Mouse (Mus musculus): ENCODE measurements around the gene Foxm1. TPM values are rescaled to one million over a fixed set of nuclear protein-coding genes. Genes with fewer than 3 reads are reported as not detected.
"Not testable (repeated sequence)": the region's sequence is repeated elsewhere in the genome, so short reads cannot be mapped to it uniquely, and the experiment has no call there.

The Foxm1 gene
- total RNA-seq, 2 experiments from 2014 or later: 2.0 to 2.1 TPM

GRCm38 (mm10) chr6:128366466-128366865 lies 3.7 kb downstream of the Foxm1 start:
- intact Hi-C loops (cut with DNase I): no loop called here
- DNase-seq (ENCODE audit: low spot score in 2 of 2): no peak

- intact Hi-C loops (cut with DNase I): no loop called here
- no peak for DNase-seq (ENCODE audit: low spot score in 2 of 2)
These were observed 7.3 kb downstream of the Foxm1 start for GRCm38 (mm10) chr6:128370040-128370439.

GRCm38 (mm10) chr6:128375192-128375591 lies 12.4 kb downstream of the Foxm1 start, which contains the start of the genes Tex52 and Gm44596:
Gene Tex52, plus strand, starts transcription at chr6:128375456.
Gene Gm44596, plus strand, starts transcription at chr6:128375503.
- DNase-seq (ENCODE audit: low spot score in 2 of 2): peak in 1 of 2 experiments; percentile 29

GRCm38 (mm10) chr6:128376371-128377085 lies 13.8 kb downstream of the Foxm1 start:
- intact Hi-C loops (cut with DNase I): no loop called here
- no peak for DNase-seq (ENCODE audit: low spot score in 2 of 2)

More at GRCm38 (mm10) chr6:128375192-128375591, 12.4 kb downstream of the Foxm1 start, which contains the start of the genes Tex52 and Gm44596:
- intact Hi-C loops (cut with DNase I): no loop called here

- no peak for DNase-seq (ENCODE audit: low spot score in 2 of 2)
These were observed 16.9 kb downstream of the Foxm1 start for GRCm38 (mm10) chr6:128379636-128380035.

GRCm38 (mm10) chr6:128380594-128381167 lies 17.9 kb downstream of the Foxm1 start:
- DNase-seq (ENCODE audit: low spot score in 2 of 2); intact Hi-C loops (cut with DNase I): not testable (repeated sequence)

More at GRCm38 (mm10) chr6:128379636-128380035, 16.9 kb downstream of the Foxm1 start:
- intact Hi-C loops (cut with DNase I): no loop called here

DNA sequence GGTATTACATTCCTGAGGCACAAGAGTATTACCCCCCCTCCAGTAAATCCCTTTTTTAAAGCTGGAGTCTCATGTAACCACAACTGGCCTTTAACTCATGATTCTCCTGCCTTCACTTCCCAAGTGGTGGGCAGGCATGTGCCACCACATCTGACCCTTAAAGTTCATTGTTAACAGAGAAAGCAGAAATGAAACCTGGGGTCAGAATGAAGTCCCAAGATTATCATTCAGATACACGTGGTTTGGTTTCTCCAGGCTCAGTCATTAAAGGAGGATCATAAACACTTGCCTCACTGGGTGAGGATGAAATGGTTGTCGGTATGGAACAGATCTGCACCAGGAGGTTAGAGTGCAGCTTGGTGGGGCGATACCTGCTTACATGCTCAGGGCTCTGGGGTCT lies 18.5 kb downstream of the Foxm1 start:
- intact Hi-C loops (cut with DNase I): no loop called here
- DNase-seq (ENCODE audit: low spot score in 2 of 2): no peak

- intact Hi-C loops (cut with DNase I): no loop called here
- no peak for DNase-seq (ENCODE audit: low spot score in 2 of 2)
These were observed 21.0 kb downstream of the Foxm1 start for GRCm38 (mm10) chr6:128383752-128384151.

- DNase-seq (ENCODE audit: low spot score in 2 of 2): no peak
- intact Hi-C loops (cut with DNase I): no loop called here
These were observed 22.3 kb downstream of the Foxm1 start for GRCm38 (mm10) chr6:128385026-128385425.

DNA sequence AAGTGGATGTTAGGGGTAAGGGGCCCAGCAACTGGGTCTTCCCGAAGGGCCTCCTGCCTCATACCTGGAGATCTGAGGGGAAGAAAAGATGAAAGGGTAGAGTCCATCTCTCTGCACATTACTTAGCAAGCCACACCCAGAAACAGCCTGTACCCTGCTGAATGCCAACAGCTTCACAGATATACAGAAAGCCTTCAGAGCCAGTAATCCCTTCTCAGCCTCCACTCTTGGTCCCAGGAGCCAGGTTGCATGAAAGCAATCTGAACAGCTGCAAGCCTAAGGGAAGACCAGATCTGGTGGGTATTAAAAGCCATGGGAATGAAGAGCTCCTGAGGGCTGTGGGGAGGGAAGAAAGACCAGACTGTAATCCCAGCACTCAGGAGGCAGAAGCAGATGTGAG lies 26.4 kb downstream of the Foxm1 start:
- intact Hi-C loops (cut with DNase I): no loop called here

DNA sequence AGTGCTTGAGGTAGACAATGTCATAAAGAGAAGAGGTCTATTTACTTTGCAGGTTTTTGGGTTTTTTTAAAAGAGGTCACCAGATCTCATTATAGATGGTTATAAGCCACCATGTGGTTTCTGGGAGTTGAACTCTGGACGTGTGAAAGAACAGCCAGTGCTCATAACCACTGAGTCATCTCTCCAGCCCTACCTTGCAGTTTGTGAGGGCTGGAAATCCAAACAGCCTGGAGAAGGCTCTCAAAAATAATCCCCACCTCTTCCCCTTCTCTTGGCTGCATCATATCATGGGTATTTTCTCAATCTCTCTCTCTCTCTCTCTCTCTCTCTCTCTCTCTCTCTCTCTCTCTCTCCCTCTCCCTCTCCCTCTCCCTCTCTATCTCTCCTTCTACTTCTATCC lies 27.9 kb downstream of the Foxm1 start:
- intact Hi-C loops (cut with DNase I): no loop called here
- no peak for DNase-seq (ENCODE audit: low spot score in 2 of 2)

More for the DNA sequence above, 26.4 kb downstream of the Foxm1 start:
- DNase-seq (ENCODE audit: low spot score in 2 of 2): no peak

DNA sequence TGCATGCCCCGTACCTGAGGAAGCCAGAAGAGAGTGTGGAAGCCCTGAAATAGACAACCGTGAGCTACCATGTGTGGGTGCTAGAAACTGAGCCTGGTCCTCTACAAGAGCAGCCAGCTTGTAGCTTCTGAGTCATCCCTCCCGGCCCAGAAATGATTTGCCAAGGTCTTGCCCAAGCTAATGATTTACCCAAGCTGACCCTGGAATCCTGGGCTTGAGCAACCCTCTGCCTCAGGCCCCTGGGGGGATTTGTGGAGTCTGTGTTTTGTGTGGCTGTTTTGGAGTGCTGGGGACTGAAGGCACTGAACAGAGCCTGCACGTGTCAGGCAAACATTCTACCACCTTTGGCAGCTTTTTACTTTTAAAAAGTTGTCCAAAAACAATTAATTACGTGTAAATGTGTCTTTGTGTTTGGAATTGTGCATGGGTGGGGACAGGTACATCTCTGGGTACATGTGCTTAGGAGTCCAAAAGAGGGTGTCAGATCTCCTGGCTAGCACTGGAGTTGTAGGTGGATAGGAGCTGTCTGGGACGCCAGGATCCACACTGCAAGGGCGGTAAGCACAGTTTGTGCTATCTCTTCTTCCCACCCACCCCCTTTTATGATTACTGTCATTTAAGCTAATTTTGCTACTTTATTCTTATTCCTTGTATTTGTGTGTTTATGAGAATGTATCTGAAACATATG lies 35.0 kb downstream of the Foxm1 start:
- intact Hi-C loops (cut with DNase I): no loop called here
- DNase-seq (ENCODE audit: low spot score in 2 of 2): no peak

GRCm38 (mm10) chr6:128398996-128399395 lies 36.2 kb downstream of the Foxm1 start, which contains the start of gene Nrip2:
Gene Nrip2, plus strand, starts transcription at chr6:128399296.
- intact Hi-C loops (cut with DNase I): no loop called here

DNA sequence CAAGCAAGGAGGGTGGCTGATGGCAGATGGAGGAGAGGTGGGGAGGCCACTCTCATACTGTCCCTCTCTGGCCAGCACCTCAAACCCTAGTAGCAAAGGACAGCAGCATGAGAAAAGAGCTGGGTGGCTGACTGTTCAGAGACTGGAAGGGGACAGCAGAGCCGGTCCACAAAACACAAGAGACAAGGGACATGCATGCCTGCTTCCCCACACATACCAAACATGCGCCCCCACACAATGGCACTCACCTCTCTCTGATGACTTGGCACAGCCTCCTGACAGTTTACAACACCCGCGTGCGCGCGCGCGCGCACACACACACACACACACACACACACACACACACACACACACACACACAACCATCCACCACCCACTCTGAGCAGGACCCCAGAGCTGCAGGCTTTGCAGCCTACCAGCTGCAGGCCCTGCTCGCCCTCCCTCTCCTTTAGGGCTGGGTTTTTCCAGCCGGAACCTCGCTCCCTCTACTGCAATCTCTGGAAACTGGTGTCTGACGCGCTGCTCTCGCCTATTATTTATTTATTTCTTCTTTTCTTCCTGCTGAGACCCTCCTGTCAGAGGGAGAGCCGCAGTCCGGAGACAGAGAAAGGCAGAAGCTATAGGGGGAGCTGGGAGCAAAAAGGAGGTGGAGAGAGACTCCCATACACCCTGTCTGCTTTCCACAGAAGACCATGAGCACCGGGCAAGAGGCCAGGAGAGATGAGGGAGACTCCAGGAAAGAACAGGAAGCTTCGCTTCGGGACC lies 36.8 kb downstream of the Foxm1 start:
- peak; percentile 32 to 66 for DNase-seq (ENCODE audit: low spot score in 2 of 2)
- intact Hi-C loops (cut with DNase I): loop anchor here (10.0 kb wide), 1 partner anchor 175 kb away; no protein-coding TSS in a partner anchor

More at GRCm38 (mm10) chr6:128398996-128399395, 36.2 kb downstream of the Foxm1 start, which contains the start of gene Nrip2:
- no peak for DNase-seq (ENCODE audit: low spot score in 2 of 2)

DNA sequence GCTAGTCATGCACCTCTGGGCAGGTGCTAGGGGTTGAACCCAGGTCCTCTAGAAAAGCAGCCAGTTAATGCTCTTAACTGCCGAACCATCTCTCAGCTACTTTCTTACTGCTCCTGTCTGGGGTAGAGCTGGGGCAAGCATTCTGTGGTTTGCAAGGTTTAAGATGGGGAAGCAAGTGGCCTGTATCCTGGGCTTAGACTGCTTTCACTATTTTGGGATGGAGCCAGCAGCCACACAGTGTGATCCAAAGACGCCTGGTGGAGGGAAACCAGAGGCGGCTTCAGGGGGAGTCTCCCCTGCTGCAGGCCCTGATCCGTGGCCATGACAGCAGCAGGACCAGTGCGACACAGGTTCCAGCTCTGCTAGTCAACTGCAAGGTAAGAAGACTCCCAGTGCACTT lies 41.9 kb downstream of the Foxm1 start:
- no peak for DNase-seq (ENCODE audit: low spot score in 2 of 2)
- intact Hi-C loops (cut with DNase I): loop anchor here (10.0 kb wide), 1 partner anchor 180 kb away; no protein-coding TSS in a partner anchor

DNA sequence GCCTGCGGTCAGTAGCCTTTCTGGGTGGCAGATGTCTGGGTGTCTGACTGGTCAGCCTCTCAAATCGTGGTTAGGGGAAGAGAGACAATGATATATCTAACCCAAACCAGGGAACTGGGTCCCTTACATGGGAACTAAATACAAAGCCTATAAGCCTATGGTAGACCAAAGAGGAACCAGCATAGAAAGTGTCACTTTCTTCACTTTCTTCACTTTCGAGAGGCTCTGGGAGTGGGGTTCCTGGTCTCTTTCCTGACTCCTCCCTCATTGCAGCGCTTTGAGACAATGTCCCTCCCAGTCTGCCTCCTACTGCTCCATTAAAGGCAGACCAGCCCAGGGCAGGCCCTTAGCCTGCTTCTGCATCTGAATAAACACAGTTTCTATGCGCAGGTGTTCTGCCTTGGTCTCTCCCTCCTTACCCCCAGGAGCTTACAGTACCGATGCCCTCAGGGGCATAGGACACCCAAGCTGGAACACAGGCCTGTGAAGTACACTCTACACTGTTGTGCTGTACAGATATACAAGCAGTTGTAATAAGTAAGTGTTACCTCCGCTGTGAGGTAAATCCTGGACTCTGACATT lies 45.9 kb downstream of the Foxm1 start:
- no peak for DNase-seq (ENCODE audit: low spot score in 2 of 2)
- intact Hi-C loops (cut with DNase I): loop anchor here (10.0 kb wide), 1 partner anchor 184 kb away; no protein-coding TSS in a partner anchor

DNA sequence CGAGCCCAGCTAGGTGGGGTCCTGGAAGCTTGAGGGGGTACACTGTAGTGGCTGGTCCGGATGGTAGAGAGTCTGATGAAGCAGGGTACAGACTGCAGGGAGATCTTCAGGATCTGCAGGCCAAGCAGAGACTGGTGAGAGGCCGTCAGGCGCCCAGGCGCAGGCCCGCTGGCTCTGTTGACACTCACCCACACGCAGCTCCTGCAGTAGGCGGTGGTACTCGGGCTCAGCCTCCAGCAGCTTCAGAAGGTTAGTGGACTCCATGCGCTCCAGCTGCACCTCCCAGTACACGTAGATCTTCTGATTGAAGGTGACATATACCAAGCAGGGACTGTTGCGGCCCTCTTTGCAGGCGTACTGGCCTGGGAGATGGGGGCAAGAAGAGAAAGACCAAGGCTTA lies 47.5 kb downstream of the Foxm1 start:
- intact Hi-C loops (cut with DNase I): loop anchor here (2.0 to 5.0 kb wide), 2 partner anchors 48 to 92 kb away; partner anchors contain the start of genes Foxm1 and Rhno1
- DNase-seq (ENCODE audit: low spot score in 2 of 2): no peak

DNA sequence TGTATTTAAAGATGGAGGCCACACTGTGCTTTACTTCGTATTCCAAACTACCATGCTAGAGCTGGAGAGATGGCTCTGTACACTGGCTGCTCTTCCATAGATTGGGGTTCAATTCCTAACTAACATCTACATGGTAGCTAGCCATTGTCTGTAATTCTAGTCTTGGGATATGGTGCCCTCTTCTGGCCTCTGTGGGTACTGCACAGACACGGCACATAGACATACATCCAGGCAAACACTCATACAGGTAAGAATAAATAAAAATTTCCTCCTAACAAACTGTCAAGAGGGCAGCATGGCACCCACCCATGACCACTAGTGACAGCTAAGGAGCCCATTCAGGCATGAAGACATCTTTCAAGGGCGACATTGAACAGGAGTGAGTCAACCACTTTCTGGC lies 48.3 kb downstream of the Foxm1 start:
- peak; percentile 86 to 88 for DNase-seq (ENCODE audit: low spot score in 2 of 2)
- intact Hi-C loops (cut with DNase I): loop anchor here (2.0 to 5.0 kb wide), 2 partner anchors 49 to 92 kb away; partner anchors contain the start of genes Foxm1 and Rhno1

- intact Hi-C loops (cut with DNase I): no loop called here
- DNase-seq (ENCODE audit: low spot score in 2 of 2): no peak
These were observed 53.4 kb downstream of the Foxm1 start for GRCm38 (mm10) chr6:128416169-128416568.
